Mouse (Mus musculus) CH12.LX (cell line): Measurements from ENCODE around the gene Usp39. TPM values are rescaled to one million over a fixed set of nuclear protein-coding genes. Genes with fewer than 3 reads are reported as not detected.

ENCODE experiments used
- DNase-seq: peaks from one replicate; pipeline ENCODE4 v3.0.0-alpha.2; 2013; ENCODE audit errors: extremely low read depth
- H3K27ac ChIP-seq: 2 replicates; pipeline ENCODE4 v1.5.1; 2012; ENCODE audit warnings: low read depth, mild to moderate bottlenecking, control low read depth, moderate library complexity; ENCODE audit not compliant: insufficient read depth
- H3K27me3 ChIP-seq: replicated peaks from 2 replicates; pipeline ENCODE3; 2012; ENCODE audit warnings: inconsistent platforms
- H3K36me3 ChIP-seq, 2 experiments: replicated peaks in 1 of 2; 2 replicates each; pipeline versions ENCODE3 to v1.6.1; 2012; ENCODE audit warnings: inconsistent platforms in 1 of 2, low read length in 1 of 2, mild to moderate bottlenecking in 1 of 2, mixed read lengths in 1 of 2, moderate library complexity in 1 of 2; ENCODE audit not compliant: control insufficient read depth in 1 of 2, insufficient read depth in 1 of 2
- H3K4me1 ChIP-seq, 2 experiments: 2 replicates each; pipeline ENCODE4 v1.6.1; 2012; ENCODE audit warnings: inconsistent platforms in 1 of 2, moderate library complexity in 1 of 2; ENCODE audit not compliant: insufficient read depth in 2 of 2, control insufficient read depth in 1 of 2
- H3K4me2 ChIP-seq: 2 replicates; pipeline ENCODE4 v1.6.1; 2012; ENCODE audit warnings: low read depth, mild to moderate bottlenecking, control low read depth; ENCODE audit not compliant: poor library complexity, insufficient read depth, severe bottlenecking
- H3K4me3 ChIP-seq, 3 experiments: fragments of 150-350 bp in 1 of 3; sonication (generic) in 1 of 3; replicated peaks in 1 of 3; 2 replicates each; pipeline versions ENCODE3 to v1.5.1; 2011 to 2012; ENCODE audit warnings: low read depth in 2 of 3, low read length in 2 of 3, mild to moderate bottlenecking in 2 of 3, moderate library complexity in 2 of 3, control low read depth in 1 of 3, improper control_type of control experiment in 1 of 3, inconsistent platforms in 1 of 3, mixed read lengths in 1 of 3; ENCODE audit not compliant: poor library complexity in 1 of 3
- H3K79me2 ChIP-seq: replicated peaks from 2 replicates; pipeline ENCODE4 v1.6.1; 2012; ENCODE audit warnings: mild to moderate bottlenecking, moderate library complexity; ENCODE audit not compliant: control insufficient read depth, poor library complexity, insufficient read depth, severe bottlenecking; ENCODE audit errors: extremely low read depth
- H3K9ac ChIP-seq: 2 replicates; pipeline ENCODE4 v1.6.1; 2012; ENCODE audit warnings: low read depth, mild to moderate bottlenecking, control low read depth, moderate library complexity; ENCODE audit not compliant: insufficient read depth
- H3K9me3 ChIP-seq: replicated peaks from 2 replicates; pipeline ENCODE3; 2012; ENCODE audit warnings: low read length, inconsistent platforms, mixed read lengths
- CHD1 ChIP-seq: IDR thresholded peaks from 2 replicates; pipeline ENCODE4 v1.6.1; 2012; ENCODE audit warnings: low read depth, low read length, improper control_type of control experiment, inconsistent platforms
- CHD2 ChIP-seq: IDR thresholded peaks from 2 replicates; pipeline ENCODE4 v1.6.1; 2011; ENCODE audit warnings: low read length, improper control_type of control experiment
- CTCF ChIP-seq, 2 experiments: IDR thresholded peaks in 1 of 2; conservative IDR thresholded peaks in 1 of 2; 2 replicates each; pipeline ENCODE4 v1.5.1; 2011 to 2012; ENCODE audit warnings: low read depth in 2 of 2, low read length in 2 of 2, improper control_type of control experiment in 1 of 2, inconsistent platforms in 1 of 2, mild to moderate bottlenecking in 1 of 2, moderate library complexity in 1 of 2
- E2F4 ChIP-seq: IDR thresholded peaks from 2 replicates; pipeline ENCODE4 v1.6.1; 2011; ENCODE audit warnings: low read depth, low read length, improper control_type of control experiment; ENCODE audit not compliant: insufficient replicate concordance
- ETS1 ChIP-seq: conservative IDR thresholded peaks from 2 replicates; pipeline ENCODE4 v1.6.1; 2012; ENCODE audit warnings: low read depth, mild to moderate bottlenecking, inconsistent platforms, low read length, improper control_type of control experiment, moderate library complexity
- GABPA ChIP-seq: IDR thresholded peaks from 2 replicates; pipeline ENCODE4 v1.6.1; 2012; ENCODE audit warnings: low read depth, low read length, improper control_type of control experiment, inconsistent platforms; ENCODE audit not compliant: insufficient replicate concordance
- IRF4 ChIP-seq: IDR thresholded peaks from 2 replicates; pipeline ENCODE4 v1.6.1; 2014; ENCODE audit warnings: low read depth, mild to moderate bottlenecking, inconsistent platforms, low read length, improper control_type of control experiment
- JUN ChIP-seq: IDR thresholded peaks from 2 replicates; pipeline ENCODE4 v1.6.1; 2011; ENCODE audit warnings: low read depth, mild to moderate bottlenecking, low read length, improper control_type of control experiment, moderate library complexity; ENCODE audit not compliant: insufficient read depth
- KAT2A ChIP-seq: IDR thresholded peaks from 2 replicates; pipeline ENCODE4 v1.6.1; 2012; ENCODE audit warnings: low read length, improper control_type of control experiment, inconsistent platforms; ENCODE audit not compliant: insufficient replicate concordance
- MAX ChIP-seq: IDR thresholded peaks from 2 replicates; pipeline ENCODE4 v1.6.1; 2011; ENCODE audit warnings: low read length, improper control_type of control experiment
- MEF2A ChIP-seq: IDR thresholded peaks from 2 replicates; pipeline ENCODE4 v1.6.1; 2014; ENCODE audit warnings: low read depth, mild to moderate bottlenecking, inconsistent platforms, low read length, improper control_type of control experiment, borderline replicate concordance
- MYC ChIP-seq: IDR thresholded peaks from 2 replicates; pipeline ENCODE4 v1.6.1; 2011; ENCODE audit warnings: low read depth, mild to moderate bottlenecking, improper control_type of control experiment, low read length
- NELFE ChIP-seq: IDR thresholded peaks from 2 replicates; pipeline ENCODE4 v1.6.1; 2011; ENCODE audit warnings: low read depth, low read length, improper control_type of control experiment
- NRF1 ChIP-seq: IDR thresholded peaks from 2 replicates; pipeline ENCODE4 v1.6.1; 2014; ENCODE audit warnings: low read depth, mild to moderate bottlenecking, inconsistent platforms, low read length, improper control_type of control experiment, moderate library complexity
- POLR2A ChIP-seq: IDR thresholded peaks from 2 replicates; pipeline ENCODE4 v1.6.1; 2011; ENCODE audit warnings: low read depth, mild to moderate bottlenecking, improper control_type of control experiment, low read length
- POLR2AphosphoS2 ChIP-seq: IDR thresholded peaks from 2 replicates; pipeline ENCODE4 v1.6.1; 2011; ENCODE audit warnings: low read depth, low read length, improper control_type of control experiment
- RAD21 ChIP-seq: IDR thresholded peaks from 2 replicates; pipeline ENCODE4 v1.6.1; 2011; ENCODE audit warnings: low read depth, mild to moderate bottlenecking, low read length, improper control_type of control experiment, moderate library complexity
- SIN3A ChIP-seq: IDR thresholded peaks from 2 replicates; pipeline ENCODE4 v1.6.1; 2012; ENCODE audit warnings: low read length, improper control_type of control experiment, inconsistent platforms
- TBP ChIP-seq: conservative IDR thresholded peaks from 2 replicates; pipeline ENCODE4 v1.6.1; 2011; ENCODE audit warnings: low read depth, low read length, improper control_type of control experiment
- TCF12 ChIP-seq: IDR thresholded peaks from 2 replicates; pipeline ENCODE4 v1.6.1; 2014; ENCODE audit warnings: low read depth, mild to moderate bottlenecking, inconsistent platforms, low read length, improper control_type of control experiment
- UBTF ChIP-seq: IDR thresholded peaks from 2 replicates; pipeline ENCODE4 v1.6.1; 2012; ENCODE audit warnings: low read depth, mild to moderate bottlenecking, inconsistent platforms, low read length, improper control_type of control experiment, moderate library complexity
- USF2 ChIP-seq: conservative IDR thresholded peaks from 2 replicates; pipeline ENCODE4 v1.6.1; 2011; ENCODE audit warnings: low read depth, low read length, improper control_type of control experiment
- ZKSCAN1 ChIP-seq: IDR thresholded peaks from 2 replicates; pipeline ENCODE4 v1.6.1; 2012; ENCODE audit warnings: low read depth, inconsistent platforms, low read length, improper control_type of control experiment, borderline replicate concordance
- ZNF384 ChIP-seq: IDR thresholded peaks from 2 replicates; pipeline ENCODE4 v1.6.1; 2012; ENCODE audit warnings: low read depth, low read length, improper control_type of control experiment, inconsistent platforms
- dilution Hi-C: fragments of 300-500 bp; cut with MboI; formaldehyde crosslinking; loops from 2 replicates; pipeline ENCODE4 v1.14.3; 2020; ENCODE audit warnings: low sequenced_read_pairs; ENCODE audit not compliant: extremely low pct_unique_long_range_greater_than_20kb, extremely low pct_ligation_motif_present
- in situ Hi-C: fragments of 300-500 bp; cut with MboI; formaldehyde crosslinking; loops from 3 replicates; pipeline ENCODE4 v1.14.3; 2019; ENCODE audit warnings: low sequenced_read_pairs, low pct_ligation_motif_present, low pct_unique_long_range_greater_than_20kb, mixed read lengths
- polyA plus RNA-seq: library from polyadenylated mRNA; unstranded; fragments of >175 nt; gene quantifications from 2 replicates; pipeline ENCODE4 v1.2.1, GENCODE M21; 2012; ENCODE audit warnings: low read depth; ENCODE audit not compliant: insufficient read length
- total RNA-seq, 2 experiments: library from RNA; depleted of rRNA; stranded (reverse); fragments of 300-350 nt in 1 of 2; fragments of >200 nt in 1 of 2; gene quantifications; 2 replicates each; pipeline ENCODE4 v1.2.3; 2012 to 2014

Usp39 gene
- total and polyA plus RNA-seq, 3 experiments: 74.5 to 138 (median 88.2) TPM

DNA sequence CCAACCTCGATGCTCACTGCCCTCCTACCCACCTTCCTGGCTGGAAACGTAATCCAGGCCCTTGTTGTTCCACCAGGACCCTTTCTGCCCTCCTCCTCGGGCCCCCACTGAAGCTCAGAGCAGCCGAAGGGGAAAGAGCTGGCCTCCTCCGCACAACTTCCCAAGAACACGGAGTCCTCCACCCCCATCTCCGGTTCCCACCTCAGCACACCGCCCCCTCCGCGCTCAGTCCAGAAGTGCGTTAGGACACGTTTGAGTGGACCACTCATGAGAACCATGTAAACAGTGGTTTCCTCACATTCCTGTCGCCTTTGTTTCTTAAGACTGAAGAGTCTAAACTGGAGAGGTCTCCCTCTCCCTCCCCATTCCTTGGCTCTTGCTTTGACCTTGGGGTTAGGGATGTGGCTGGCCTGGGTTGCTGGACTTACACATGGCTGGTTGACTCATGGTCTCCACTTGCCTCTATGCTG is 68.0 kb downstream of the Usp39 start:
- dilution Hi-C loops (no loop called here), in situ Hi-C loops (no loop called here)
- Histone ChIP-seq H3K4me1 (peaks cover 14 to 33% of the 10 kb centered on the region in 2 experiments), H3K9me3 (peaks cover 6% of the 10 kb centered on the region), H3K4me3 (no peak overlapping the region), H3K36me3 (no peaks in the 10 kb centered on the region), H3K27ac (peak overlapping the region; percentile 38; the same call in 1 of the 2 replicates), H3K79me2 (no peaks in the 10 kb centered on the region; the same call in 1 of the 2 replicates), H3K9ac (no peak overlapping the region), H3K27me3 (no peaks in the 10 kb centered on the region), H3K4me2 (no peak overlapping the region)
- TF ChIP-seq SIN3A (no peak), TCF12 (no peak), ETS1 (no peak), ZNF384 (no peak), CHD1 (no peak), RAD21 (no peak), E2F4 (no peak), JUN (no peak), TBP (no peak)
- TF ChIP-seq, all 38 proteins: peak for 0
- no peak for DNase-seq

DNA sequence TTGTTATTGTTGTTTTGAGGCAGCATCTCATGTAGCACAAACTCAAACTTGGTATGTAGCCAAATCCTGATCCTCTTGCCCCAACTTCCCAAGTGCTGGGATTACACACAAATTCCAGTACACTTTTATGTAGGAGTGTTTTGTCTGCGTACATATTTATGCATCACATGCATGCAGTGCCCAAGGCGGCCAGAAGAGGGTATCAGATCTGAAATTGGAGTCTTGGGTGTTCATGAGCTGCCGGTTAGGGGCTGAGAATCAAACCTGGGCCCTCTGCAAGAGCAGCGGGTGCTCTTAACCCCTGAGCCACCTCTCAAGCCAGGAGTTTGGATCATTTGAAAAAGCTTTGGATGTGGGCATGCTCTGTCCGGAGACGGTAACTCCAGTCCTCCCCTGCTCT is 68.8 kb downstream of the Usp39 start:
- H3K9ac ChIP-seq: no peak overlapping the region
- no peak for DNase-seq
- no peak for TF ChIP-seq NRF1
- no peak for TF ChIP-seq RAD21
- TF ChIP-seq CHD2: no peak
- TF ChIP-seq KAT2A: no peak
- no peak for TF ChIP-seq MYC
- no peak for TF ChIP-seq CTCF (conservative IDR thresholded peaks at IDR 0.05 in 1 of 2, IDR thresholded peaks at IDR 0.05 in 1 of 2; ENCODE audit: low read depth in 2 of 2, low read length in 2 of 2)
- TF ChIP-seq MAX: no peak
- no peak for TF ChIP-seq E2F4
- no peak for TF ChIP-seq UBTF
- TF ChIP-seq ETS1: no peak
- no peak for TF ChIP-seq GABPA
- no peak for TF ChIP-seq POLR2A
- TF ChIP-seq ZKSCAN1: no peak
- TF ChIP-seq NELFE: no peak
- TF ChIP-seq TBP: no peak
- TF ChIP-seq TCF12: no peak
- no peak for TF ChIP-seq USF2
- no peak for TF ChIP-seq MEF2A
- no peak for TF ChIP-seq POLR2AphosphoS2
- TF ChIP-seq IRF4: no peak
- TF ChIP-seq, all 38 proteins: peak for 0
- Histone ChIP-seq H3K9me3 (peaks cover 6% of the 10 kb centered on the region), H3K36me3 (no peaks in the 10 kb centered on the region), H3K27ac (no peak overlapping the region), H3K27me3 (no peaks in the 10 kb centered on the region), H3K4me3 (no peak overlapping the region), H3K4me1 (peaks cover 14 to 33% of the 10 kb centered on the region in 2 experiments), H3K4me2 (no peak overlapping the region), H3K79me2 (no peaks in the 10 kb centered on the region)
- dilution Hi-C loops (no loop called here), in situ Hi-C loops (no loop called here)
